Mouse (Mus musculus): ENCODE measurements around the gene Tmem240.

DNA sequence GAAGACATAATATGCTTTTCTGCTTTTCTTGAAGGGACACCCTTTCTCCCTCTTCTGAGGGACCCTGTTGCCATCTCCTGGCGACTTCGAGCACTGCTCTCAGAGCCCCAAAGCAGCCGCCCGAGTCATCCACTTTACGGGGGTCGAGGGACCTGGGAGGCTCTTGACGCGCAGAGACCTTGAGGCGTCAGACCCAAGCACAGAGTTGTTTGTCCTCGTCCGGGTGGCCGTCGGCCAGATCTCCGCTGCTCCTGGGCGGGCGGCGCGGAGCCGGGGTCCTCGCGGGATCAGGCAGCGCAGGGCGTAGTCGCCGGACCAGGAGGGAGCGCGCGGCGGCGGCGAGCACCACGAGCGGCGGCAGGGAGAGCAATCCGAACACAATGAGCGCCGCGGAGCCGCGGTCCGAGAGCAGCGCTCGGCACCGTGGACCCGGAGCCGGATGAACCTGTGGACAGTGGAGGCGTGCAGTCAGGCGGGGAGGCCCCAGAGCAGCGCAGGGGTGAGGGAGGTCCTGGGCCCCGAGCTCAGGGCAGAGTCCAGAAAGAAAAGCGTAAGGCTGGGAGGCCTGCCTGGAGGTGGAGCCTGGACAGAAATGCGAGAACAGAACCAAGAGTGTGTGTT lies 49.6 kb downstream of the Tmem240 start:
- TF ChIP-seq CTCF (IDR thresholded peaks at IDR 0.05; ENCODE audit: low read depth, low read length) (peak; percentile 37), POLR2A (IDR thresholded peaks at IDR 0.05; ENCODE audit: insufficient read depth, low read length) (no peak)

All from ES-Bruce4 (cell line).